Mouse (Mus musculus) naive thymus-derived CD4-positive, alpha-beta T cell, adult 2 months (primary cell): ENCODE data around the gene Ric1.

ENCODE experiments used
- DNase-seq: peaks from one replicate; pipeline ENCODE4 v3.0.0-alpha.2; 2011; ENCODE audit warnings: low read depth

Ric1 gene

GRCm38 (mm10) chr19:29521637-29522435 lies at the start of gene Ric1:
TSS of gene Ric1 (plus strand) at chr19:29522282.
- DNase-seq, result peak; percentile 88

DNA sequence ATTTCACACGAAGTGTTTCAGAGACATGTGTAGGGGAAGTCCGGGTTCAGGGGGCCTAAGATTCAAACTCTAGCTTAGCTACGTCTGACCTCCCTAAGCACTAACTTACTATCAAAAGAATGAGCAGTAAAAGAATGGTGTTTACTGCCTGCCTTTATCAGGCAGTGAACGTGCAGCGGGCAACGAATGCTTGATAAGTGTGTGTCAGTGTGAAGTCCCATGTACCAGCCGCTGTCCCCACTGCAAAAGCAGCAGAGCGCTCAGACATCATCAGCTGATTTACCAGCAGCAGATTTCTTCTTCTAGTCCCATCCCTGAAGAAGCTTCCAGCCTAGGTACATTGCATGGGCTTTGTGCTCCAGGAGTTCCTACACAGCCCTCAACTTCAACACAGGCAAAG lies 49.7 kb upstream of the Ric1 start:
- no peak for DNase-seq

GRCm38 (mm10) chr19:29472946-29473345 lies 49.1 kb upstream of the Ric1 start:
- no peak for DNase-seq

GRCm38 (mm10) chr19:29474803-29475202 lies 47.3 kb upstream of the Ric1 start:
- no peak for DNase-seq

DNA sequence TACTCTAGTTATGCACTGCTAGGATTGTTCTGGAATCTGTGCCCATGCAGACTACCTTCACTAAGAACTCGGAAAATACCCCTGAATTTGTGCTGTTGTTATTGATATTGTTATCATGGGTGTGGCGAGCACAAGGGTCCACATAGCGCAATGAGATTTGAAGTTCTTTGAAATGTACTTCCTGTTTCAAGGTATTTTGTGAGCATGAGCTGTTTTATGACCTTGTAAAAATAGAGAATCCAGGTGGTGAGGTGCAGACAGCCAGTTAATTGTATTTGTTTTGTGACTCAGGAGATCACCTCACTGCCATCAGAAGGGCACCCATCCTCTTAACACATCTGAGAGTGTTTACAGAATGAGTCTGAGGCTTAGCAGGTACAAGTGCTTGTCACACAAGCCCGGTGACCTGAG lies 46.9 kb upstream of the Ric1 start:
- DNase-seq, result no peak

DNA sequence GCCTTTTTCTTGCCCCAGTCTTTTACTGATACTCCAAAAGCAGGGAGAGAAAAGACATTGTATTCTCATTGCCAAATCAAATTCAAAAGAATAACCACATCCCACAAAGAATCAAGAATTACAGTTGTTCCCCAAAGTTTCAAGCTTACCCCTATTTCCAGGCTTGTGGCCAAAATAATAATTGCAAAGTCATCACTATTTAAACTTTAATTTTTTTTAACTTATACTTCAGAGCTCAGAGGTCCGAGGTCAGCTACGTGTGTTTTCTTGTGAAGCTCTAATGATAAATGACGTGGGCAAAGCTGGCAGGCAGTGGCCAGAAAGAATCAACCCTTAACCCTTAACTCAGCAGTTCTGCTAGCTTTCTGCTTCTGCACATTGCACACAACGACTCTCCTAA lies 43.5 kb upstream of the Ric1 start:
- DNase-seq, result no peak

- DNase-seq, result no peak
Observed at GRCm38 (mm10) chr19:29481578-29481977, 40.5 kb upstream of the Ric1 start.

GRCm38 (mm10) chr19:29482148-29482547 lies 39.9 kb upstream of the Ric1 start:
- no peak for DNase-seq

- DNase-seq, result no peak
Observed at GRCm38 (mm10) chr19:29482637-29483036, 39.4 kb upstream of the Ric1 start.

GRCm38 (mm10) chr19:29483386-29483785 lies 38.7 kb upstream of the Ric1 start:
- no peak for DNase-seq

GRCm38 (mm10) chr19:29484537-29484936 lies 37.5 kb upstream of the Ric1 start:
- no peak for DNase-seq

GRCm38 (mm10) chr19:29485257-29485948 lies 36.7 kb upstream of the Ric1 start:
- no peak for DNase-seq

GRCm38 (mm10) chr19:29486545-29487206 lies 35.4 kb upstream of the Ric1 start:
- no peak for DNase-seq

DNA sequence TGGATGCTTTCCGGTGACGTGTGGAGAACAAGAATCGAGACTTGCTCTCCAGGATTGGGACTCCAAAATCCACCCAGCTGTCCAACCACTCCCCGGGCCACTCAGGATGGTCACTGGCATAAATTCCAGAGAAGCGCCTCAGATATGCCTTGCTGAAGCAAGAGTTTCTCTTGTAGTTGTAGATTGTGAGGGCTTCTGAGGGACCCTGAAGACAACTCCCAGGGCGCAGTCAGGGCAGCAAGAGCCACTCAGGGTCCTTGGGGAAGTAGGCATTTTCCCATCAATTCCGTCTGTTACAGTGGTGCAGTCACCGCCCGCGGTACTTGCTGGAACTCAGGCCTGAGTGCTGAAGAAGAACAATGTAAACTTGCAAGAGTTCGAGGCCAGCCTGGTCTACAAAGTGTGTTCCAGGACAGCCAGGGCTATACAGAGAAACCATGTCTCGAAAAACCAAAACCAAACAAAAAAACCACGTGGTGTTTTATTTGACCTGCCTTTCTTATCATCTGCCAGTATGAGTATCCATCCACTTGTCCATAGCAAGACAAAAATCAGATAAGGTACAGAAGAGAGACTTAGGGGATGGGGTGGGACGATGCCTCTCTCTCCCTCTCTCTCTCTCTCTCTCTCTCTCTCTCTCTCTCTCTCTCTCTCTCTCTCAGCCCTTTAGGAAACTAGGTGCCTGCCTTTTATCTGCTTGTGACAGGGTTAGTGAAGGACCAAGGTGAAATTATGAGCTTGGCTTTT lies 34.6 kb upstream of the Ric1 start:
- no peak for DNase-seq

DNA sequence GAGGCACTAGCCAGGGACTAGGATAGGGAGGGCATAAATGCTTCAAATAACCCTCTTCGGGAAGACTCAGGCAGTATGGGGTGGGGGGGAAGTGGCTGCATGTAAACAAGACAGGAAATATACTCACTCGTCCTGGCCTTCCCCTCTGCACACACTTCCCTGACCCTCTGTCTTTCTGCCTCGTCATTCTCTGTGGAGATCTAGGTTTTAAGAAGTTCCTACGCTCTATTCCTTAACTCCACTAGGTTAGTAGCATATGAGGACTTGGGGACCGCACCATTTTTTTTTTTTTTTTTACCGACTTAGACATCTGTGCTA lies 34.0 kb upstream of the Ric1 start:
- no peak for DNase-seq

- DNase-seq, result no peak
Observed at GRCm38 (mm10) chr19:29488420-29488819, 33.7 kb upstream of the Ric1 start.

DNA sequence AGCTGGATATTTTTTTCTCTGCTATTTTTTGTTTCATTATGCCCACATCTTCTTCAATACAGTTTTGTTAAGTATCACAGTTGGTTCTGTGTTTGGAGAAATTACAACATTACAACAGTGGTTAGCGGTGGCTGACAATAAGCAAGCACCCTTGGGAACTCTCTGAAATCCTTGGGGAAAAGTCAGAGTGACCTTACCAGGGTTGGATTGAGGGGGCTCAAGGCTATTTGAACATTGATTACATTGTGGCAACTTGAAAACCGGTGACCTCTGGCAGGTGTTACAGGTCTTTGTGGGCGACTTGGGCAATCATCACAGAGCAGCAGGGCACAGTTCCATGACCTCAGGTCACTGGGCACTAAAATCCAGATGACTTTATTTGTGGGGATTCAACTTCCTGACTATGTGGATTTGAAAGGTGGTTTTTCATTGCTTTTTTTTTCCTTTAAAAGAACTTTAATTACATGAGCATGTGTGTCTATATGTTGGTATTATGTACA lies 32.2 kb upstream of the Ric1 start:
- DNase-seq, result no peak

- DNase-seq, result no peak
Observed at GRCm38 (mm10) chr19:29491467-29491866, 30.6 kb upstream of the Ric1 start.

DNA sequence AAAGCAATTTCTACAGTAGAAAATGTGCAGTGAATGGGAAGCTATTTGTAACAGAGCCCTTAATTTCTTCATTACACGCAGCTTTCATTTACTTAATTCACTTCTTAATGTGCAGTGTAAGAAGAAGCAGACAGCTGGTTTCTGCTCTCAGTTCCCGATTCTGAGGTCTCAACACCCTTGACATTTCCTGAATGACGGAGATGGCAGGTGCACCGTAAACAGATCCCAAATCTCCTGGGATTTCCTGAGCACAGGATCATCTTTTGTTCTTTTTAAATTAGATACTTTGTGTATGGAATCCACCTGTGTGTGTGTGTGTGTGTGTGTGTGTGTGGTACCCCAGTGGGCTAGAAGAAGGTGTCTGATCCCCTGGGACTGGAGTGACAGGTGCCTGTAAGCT lies 27.6 kb upstream of the Ric1 start:
- no peak for DNase-seq

DNA sequence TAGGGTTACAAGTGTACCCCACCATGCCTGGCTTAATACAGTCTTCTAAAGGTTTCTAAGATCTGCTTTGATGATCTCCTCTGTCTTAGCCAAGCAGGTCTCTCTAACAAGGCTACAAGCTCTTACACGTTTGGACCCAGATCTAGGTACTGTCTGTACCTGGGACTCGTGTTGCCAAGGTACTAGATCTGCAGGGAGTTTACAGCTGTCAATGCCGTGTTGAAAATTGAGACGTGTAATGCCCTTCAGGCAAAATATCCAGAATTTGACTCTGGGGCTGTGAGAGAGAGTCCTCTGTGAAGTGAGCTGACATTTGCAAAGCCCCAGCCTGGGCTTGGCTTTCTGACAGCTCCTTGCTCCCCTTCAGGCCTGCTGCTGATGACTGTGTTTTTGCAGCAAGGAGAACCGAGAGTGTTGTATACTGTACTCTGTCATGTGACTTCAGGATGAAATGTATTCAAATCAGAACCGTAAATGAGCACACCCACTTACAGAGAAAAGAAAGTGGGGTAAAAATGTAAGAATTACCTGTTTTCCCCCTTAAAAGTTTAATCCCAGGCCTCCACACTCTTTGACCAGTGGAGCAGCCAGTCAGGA lies 26.0 kb upstream of the Ric1 start:
- DNase-seq, result no peak

DNA sequence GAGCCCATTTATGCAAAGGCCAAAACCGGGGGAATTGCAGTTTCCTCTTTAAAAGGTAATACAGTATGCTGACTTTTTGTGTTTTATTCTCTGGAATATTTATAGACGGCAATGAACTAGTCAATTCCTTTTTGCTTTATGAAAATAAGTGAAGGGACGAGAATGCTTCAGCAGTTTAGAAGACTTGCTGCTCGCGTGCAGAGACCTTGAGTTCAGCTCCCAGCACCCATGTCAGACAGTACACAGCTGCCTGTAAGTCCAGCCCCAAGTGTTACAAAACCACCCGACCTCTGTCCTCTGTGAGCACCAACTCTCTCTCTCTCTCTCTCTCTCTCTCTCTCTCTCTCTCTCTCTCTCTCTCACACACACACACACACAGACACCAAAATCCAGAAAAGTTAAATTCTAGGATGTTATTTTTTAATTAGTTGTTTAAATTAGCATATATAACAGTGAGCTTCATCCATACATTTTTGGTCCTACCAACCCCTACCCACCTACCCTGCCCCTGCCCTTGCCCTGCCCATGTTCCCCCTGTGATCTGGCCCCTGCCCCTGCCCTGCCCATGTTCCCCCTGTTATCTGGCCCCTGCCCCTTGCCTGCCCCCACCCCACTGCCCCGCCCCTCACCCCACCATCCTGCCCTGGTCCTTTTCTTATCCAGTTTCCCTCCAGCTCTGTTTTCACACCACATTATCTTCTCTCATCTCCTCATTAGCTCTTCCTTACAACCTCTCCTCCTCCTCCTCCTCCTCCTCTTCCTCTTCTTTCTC lies 25.1 kb upstream of the Ric1 start:
- DNase-seq, result no peak
